Mouse (Mus musculus) myocyte (in vitro differentiated cells): ENCODE data around the gene Rpp14. TPM values are rescaled to one million over a fixed set of nuclear protein-coding genes. Genes with fewer than 3 reads are reported as not detected.

Experiments
- H3K27me3 ChIP-seq: one replicate; pipeline ENCODE4 v1.6.1; 2011; ENCODE audit not compliant: control insufficient read depth, insufficient read depth, insufficient read length
- H3K36me3 ChIP-seq: one replicate; pipeline ENCODE4 v1.6.1; 2011; ENCODE audit not compliant: control insufficient read depth, insufficient read depth
- H3K4me2 ChIP-seq: one replicate; pipeline ENCODE4 v1.6.1; 2011; ENCODE audit warnings: low read depth, control low read depth
- H3K4me3 ChIP-seq: one replicate; pipeline ENCODE4 v1.5.1; 2011; ENCODE audit warnings: mild to moderate bottlenecking, control low read depth, moderate library complexity
- H3K79me2 ChIP-seq: one replicate; pipeline ENCODE4 v1.6.1; 2011; ENCODE audit not compliant: control insufficient read depth, insufficient read depth
- H3ac ChIP-seq: one replicate; pipeline ENCODE4 v1.6.1; 2011; ENCODE audit not compliant: control insufficient read depth, insufficient read length
- CEBPB ChIP-seq: IDR thresholded peaks from 2 replicates; pipeline ENCODE4 v1.6.1; 2011; ENCODE audit warnings: mild to moderate bottlenecking, moderate library complexity; ENCODE audit not compliant: poor library complexity, insufficient read depth, severe bottlenecking
- E2F4 ChIP-seq: IDR thresholded peaks from one replicate; pipeline ENCODE4 v1.6.1; 2011; ENCODE audit warnings: mild to moderate bottlenecking, control low read depth, moderate library complexity; ENCODE audit not compliant: insufficient read depth
- MAX ChIP-seq: IDR thresholded peaks from one replicate; pipeline ENCODE4 v1.6.1; 2011; ENCODE audit warnings: low read depth, mild to moderate bottlenecking, control low read depth
- MYOD1 ChIP-seq, 3 experiments: IDR thresholded peaks; one replicate each; pipeline ENCODE4 v1.6.1; 2011; ENCODE audit warnings: control low read depth in 2 of 3, low read depth in 2 of 3, mild to moderate bottlenecking in 2 of 3, moderate library complexity in 1 of 3; ENCODE audit not compliant: insufficient read length in 2 of 3, control insufficient read depth in 1 of 3
- MYOG ChIP-seq, 3 experiments: IDR thresholded peaks; one replicate each; pipeline ENCODE4 v1.6.1; 2011; ENCODE audit warnings: control low read depth in 2 of 3, low read depth in 2 of 3, mild to moderate bottlenecking in 2 of 3; ENCODE audit not compliant: insufficient read length in 2 of 3, control insufficient read depth in 1 of 3, insufficient read depth in 1 of 3
- POLR2A ChIP-seq: IDR thresholded peaks from one replicate; pipeline ENCODE4 v1.6.1; 2011; ENCODE audit warnings: low read depth, mild to moderate bottlenecking, control low read depth, moderate library complexity; ENCODE audit not compliant: insufficient read length
- POLR2AphosphoS2 ChIP-seq: IDR thresholded peaks from one replicate; pipeline ENCODE4 v1.6.1; 2011; ENCODE audit warnings: low read depth, control low read depth; ENCODE audit not compliant: insufficient read length
- REST ChIP-seq: IDR thresholded peaks from one replicate; pipeline ENCODE4 v1.6.1; 2011; ENCODE audit warnings: mild to moderate bottlenecking, control low read depth, moderate library complexity; ENCODE audit not compliant: insufficient read depth, insufficient read length
- SRF ChIP-seq: IDR thresholded peaks from one replicate; pipeline ENCODE4 v1.6.1; 2011; ENCODE audit warnings: low read depth; ENCODE audit not compliant: control insufficient read depth, insufficient read length
- TCF12 ChIP-seq: IDR thresholded peaks from one replicate; pipeline ENCODE4 v1.6.1; 2011; ENCODE audit warnings: mild to moderate bottlenecking, control low read depth; ENCODE audit not compliant: poor library complexity, insufficient read depth, severe bottlenecking
- TCF3 ChIP-seq: IDR thresholded peaks from one replicate; pipeline ENCODE4 v1.6.1; 2011; ENCODE audit warnings: low read depth, control low read depth; ENCODE audit not compliant: insufficient read length
- USF1 ChIP-seq: IDR thresholded peaks from one replicate; pipeline ENCODE4 v1.6.1; 2011; ENCODE audit warnings: low read depth, mild to moderate bottlenecking, control low read depth, moderate library complexity
- polyA plus RNA-seq: library from polyadenylated mRNA; unstranded; fragments of >200 nt; fragmentation: generic; extraction: Trizol; gene quantifications from one replicate; pipeline ENCODE4 v1.2.1, GENCODE M21; 2012; ENCODE audit warnings: missing spikeins

Rpp14 gene
- polyA plus RNA-seq, 1 experiment, result 22.2 TPM

- Histone ChIP-seq H3K36me3 (no peaks in the 10 kb centered on the region), H3K4me2 (no peak overlapping the region), H3K79me2 (no peaks in the 10 kb centered on the region), H3K4me3 (no peak overlapping the region), H3K27me3 (peaks cover 23% of the 10 kb centered on the region), H3ac (no peak overlapping the region)
- TF ChIP-seq POLR2A, result no peak
- no peak for TF ChIP-seq CEBPB
These were observed 17.4 kb upstream of the Rpp14 start for GRCm38 (mm10) chr14:8062537-8063301.

DNA sequence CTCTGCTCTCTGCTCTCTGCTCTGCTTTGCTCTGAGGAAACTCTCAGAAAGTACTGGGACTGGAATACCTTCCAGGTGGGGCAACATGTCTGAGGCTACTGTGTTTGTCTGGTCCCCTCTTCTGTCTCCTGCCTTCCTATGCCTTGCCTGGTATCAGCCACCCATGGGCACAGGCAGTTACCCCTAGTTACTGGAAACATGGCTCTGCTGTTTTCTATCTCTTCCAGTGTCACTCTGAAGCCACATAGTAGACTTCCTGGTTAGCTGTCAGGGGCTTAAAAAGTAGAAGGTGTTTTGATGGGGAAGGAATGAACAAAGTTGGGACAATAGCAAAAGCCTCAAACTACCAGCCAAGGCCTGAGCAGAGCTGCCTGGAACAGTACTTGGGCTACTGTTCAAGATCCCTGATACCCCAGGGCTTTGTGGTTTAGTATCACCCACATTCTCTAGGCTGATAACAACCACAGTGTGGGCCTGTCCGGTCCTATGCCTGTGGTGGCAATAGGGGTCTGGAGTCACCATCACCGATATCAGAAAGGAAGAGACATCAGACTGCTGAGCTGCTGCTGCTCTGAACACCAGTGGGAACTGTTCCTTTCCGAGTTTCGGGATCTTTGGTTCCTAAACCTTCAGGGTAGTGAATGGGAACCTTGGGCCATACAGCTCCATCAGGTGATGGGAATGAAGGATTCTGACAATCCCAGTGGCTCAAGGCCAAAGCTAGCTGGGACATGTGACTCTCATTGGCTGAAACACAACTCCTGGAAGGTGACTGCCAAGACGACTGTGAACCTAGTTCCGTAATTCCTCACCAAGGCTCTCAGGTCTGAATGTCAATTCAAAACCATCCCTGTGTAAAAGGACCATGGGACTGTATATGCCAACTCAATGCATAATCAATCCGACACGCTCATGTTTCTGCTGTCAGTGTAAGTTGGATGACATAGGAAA, 16.1 kb upstream of the Rpp14 start:
- Histone ChIP-seq H3ac (no peak overlapping the region), H3K27me3 (peaks cover 23% of the 10 kb centered on the region)
- TF ChIP-seq USF1, result no peak
- TF ChIP-seq TCF3, result no peak
- TF ChIP-seq TCF12, result no peak
- no peak for TF ChIP-seq POLR2AphosphoS2
- TF ChIP-seq CEBPB, result no peak
- TF ChIP-seq REST, result no peak
- TF ChIP-seq MAX, result no peak
- no peak for TF ChIP-seq POLR2A
- TF ChIP-seq MYOD1 (IDR thresholded peaks at IDR 0.05; ENCODE audit: control insufficient read depth in 1 of 3, insufficient read length in 2 of 3, low read depth in 2 of 3), result no peak
- TF ChIP-seq SRF, result no peak
- no peak for TF ChIP-seq E2F4
- no peak for TF ChIP-seq MYOG (IDR thresholded peaks at IDR 0.05; ENCODE audit: control insufficient read depth in 1 of 3, insufficient read depth in 1 of 3, insufficient read length in 2 of 3, low read depth in 2 of 3)

GRCm38 (mm10) chr14:8080718-8081117, 551 bp downstream of the Rpp14 start:
- Histone ChIP-seq H3K36me3 (peaks cover 4% of the 10 kb centered on the region), H3K4me2 (peak overlapping the region; percentile 94), H3K4me3 (peak overlapping the region; percentile 82), H3K79me2 (peaks cover 24% of the 10 kb centered on the region), H3K27me3 (no peaks in the 10 kb centered on the region), H3ac (peak overlapping the region; percentile 39)
- TF ChIP-seq MYOG (IDR thresholded peaks at IDR 0.05; ENCODE audit: control insufficient read depth in 1 of 3, insufficient read depth in 1 of 3, insufficient read length in 2 of 3, low read depth in 2 of 3) (no peak), CEBPB (no peak), MYOD1 (IDR thresholded peaks at IDR 0.05; ENCODE audit: control insufficient read depth in 1 of 3, insufficient read length in 2 of 3, low read depth in 2 of 3) (no peak), REST (no peak), TCF12 (no peak), POLR2AphosphoS2 (no peak), MAX (no peak), POLR2A (no peak), E2F4 (no peak), SRF (no peak), USF1 (no peak)

More for the DNA sequence above, 16.1 kb upstream of the Rpp14 start:
- H3K36me3 ChIP-seq, result no peaks in the 10 kb centered on the region
- no peak overlapping the region for H3K4me3 ChIP-seq
- no peaks in the 10 kb centered on the region for H3K79me2 ChIP-seq
- H3K4me2 ChIP-seq, result no peak overlapping the region

DNA sequence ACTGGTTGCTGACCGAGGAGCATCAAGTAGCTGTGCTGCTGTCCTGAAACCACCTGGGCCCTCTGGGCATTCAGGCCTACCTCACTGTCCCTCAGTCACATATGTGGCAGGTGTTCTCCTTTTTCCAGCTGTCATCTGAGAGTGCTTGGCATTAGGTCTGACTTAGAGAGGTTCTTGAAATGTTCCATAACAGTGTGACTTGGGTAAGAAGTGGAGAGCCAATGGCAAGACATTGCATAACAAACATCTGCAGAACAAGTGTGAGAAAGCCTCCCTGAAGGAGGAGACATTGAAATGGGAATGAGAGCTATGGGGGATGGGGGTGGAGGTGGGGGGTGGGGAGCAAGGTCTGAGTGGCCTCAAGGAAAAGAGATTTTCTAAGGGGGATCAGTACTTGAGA, 2.8 kb downstream of the Rpp14 start:
- Histone ChIP-seq H3K4me2 (no peak overlapping the region), H3K4me3 (no peak overlapping the region), H3K36me3 (peaks cover 4% of the 10 kb centered on the region), H3K79me2 (peaks cover 24% of the 10 kb centered on the region), H3ac (no peak overlapping the region), H3K27me3 (no peaks in the 10 kb centered on the region)
- TF ChIP-seq MAX (no peak), E2F4 (no peak), CEBPB (no peak)

- Histone ChIP-seq H3K27me3 (no peaks in the 10 kb centered on the region), H3K4me3 (no peak overlapping the region), H3K4me2 (no peak overlapping the region), H3K79me2 (no peaks in the 10 kb centered on the region), H3ac (no peak overlapping the region), H3K36me3 (peaks cover 12% of the 10 kb centered on the region)
- no peak for TF ChIP-seq TCF12
- no peak for TF ChIP-seq POLR2A
- no peak for TF ChIP-seq MYOD1 (IDR thresholded peaks at IDR 0.05; ENCODE audit: control insufficient read depth in 1 of 3, insufficient read length in 2 of 3, low read depth in 2 of 3)
- TF ChIP-seq SRF, result no peak
- TF ChIP-seq REST, result no peak
- no peak for TF ChIP-seq TCF3
- TF ChIP-seq POLR2AphosphoS2, result no peak
- TF ChIP-seq MAX, result no peak
- no peak for TF ChIP-seq MYOG (IDR thresholded peaks at IDR 0.05; ENCODE audit: control insufficient read depth in 1 of 3, insufficient read depth in 1 of 3, insufficient read length in 2 of 3, low read depth in 2 of 3)
- no peak for TF ChIP-seq USF1
- TF ChIP-seq CEBPB, result no peak
- TF ChIP-seq E2F4, result no peak
These were observed 8.8 kb downstream of the Rpp14 start for GRCm38 (mm10) chr14:8089016-8089415.
